Mouse (Mus musculus) CD8-positive naive resting alpha-beta T cell, adult 57 days (primary cell): Measurements from ENCODE around the gene Zfp738. TPM values are rescaled to one million over a fixed set of nuclear protein-coding genes. Genes with fewer than 3 reads are reported as not detected.

Experiments used
- total RNA-seq: library from RNA; stranded (reverse); gene quantifications from one replicate; pipeline ENCODE4 v1.2.4, GENCODE M21; 2023

The Zfp738 gene
- 7.9 TPM for total RNA-seq

DNA sequence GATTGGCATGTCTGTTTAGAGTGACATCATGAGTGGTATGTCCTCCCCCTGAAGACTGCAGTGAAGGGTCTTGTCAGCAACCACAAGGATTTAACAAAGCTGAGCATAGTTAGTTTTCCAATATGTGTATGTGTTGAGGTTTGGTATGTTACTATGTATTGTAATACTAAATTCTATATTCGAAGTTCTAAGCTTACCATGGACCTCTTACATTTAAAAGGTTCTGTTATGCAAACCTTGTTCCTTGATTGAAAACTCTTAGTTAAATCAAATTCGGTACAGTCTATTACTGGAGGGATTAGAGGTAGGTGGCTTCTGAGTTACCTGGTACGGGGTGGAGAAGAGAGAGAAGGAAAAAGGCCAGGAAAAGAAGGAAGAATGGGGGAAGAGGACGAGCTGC, at the start of gene Zfp738:
Gene Zfp738 (minus strand): TSS at position 101 of the 400 bp plus-strand sequence.

GRCm38 (mm10) chr13:67728641-67729318, 41.9 kb upstream of the Zfp738 start, which contains the start of gene Zfp65:
Gene Zfp65 (minus strand): TSS chr13:67729173.

DNA sequence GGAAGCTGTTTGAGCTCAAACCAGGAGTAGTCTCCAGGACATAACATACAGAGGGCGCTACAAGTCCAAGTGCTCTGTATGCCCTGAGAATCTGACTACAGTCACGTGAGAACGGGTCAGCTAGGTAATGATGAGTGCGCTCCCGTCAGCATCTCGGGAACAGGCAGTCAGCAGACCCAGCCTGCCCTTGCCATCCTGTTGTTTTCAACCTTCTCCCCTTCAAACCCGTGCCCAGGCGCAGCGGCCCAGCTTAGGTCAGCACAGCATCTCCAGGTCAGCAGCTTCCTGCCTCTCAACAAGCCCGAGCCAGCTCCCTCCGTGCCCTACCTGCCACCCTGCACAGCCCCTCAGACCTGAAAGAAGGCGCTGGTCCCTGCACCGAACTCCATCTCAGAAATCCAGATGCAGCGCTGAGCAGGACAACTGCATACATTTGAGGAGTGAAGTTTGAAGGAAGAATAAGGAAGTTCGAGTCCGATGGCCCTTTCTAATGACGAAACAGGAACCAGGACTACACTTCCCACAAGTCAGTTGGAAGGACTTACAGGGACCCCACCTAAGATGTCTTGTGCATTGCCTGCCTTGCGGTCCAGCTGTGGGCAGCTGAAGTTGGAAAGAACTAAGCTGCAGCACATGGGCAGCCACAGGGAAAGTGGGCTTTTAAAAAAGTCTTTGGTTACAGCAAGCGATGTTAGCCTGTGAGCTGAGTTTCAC, 49.4 kb downstream of the Zfp738 start, which contains the start of the genes Gm49345 and Zfp729a:
Gene Gm49345 (minus strand): TSS at position 476 of the 714 bp plus-strand sequence.
Gene Zfp729a (minus strand): TSS at position 498 of the 714 bp plus-strand sequence.

DNA sequence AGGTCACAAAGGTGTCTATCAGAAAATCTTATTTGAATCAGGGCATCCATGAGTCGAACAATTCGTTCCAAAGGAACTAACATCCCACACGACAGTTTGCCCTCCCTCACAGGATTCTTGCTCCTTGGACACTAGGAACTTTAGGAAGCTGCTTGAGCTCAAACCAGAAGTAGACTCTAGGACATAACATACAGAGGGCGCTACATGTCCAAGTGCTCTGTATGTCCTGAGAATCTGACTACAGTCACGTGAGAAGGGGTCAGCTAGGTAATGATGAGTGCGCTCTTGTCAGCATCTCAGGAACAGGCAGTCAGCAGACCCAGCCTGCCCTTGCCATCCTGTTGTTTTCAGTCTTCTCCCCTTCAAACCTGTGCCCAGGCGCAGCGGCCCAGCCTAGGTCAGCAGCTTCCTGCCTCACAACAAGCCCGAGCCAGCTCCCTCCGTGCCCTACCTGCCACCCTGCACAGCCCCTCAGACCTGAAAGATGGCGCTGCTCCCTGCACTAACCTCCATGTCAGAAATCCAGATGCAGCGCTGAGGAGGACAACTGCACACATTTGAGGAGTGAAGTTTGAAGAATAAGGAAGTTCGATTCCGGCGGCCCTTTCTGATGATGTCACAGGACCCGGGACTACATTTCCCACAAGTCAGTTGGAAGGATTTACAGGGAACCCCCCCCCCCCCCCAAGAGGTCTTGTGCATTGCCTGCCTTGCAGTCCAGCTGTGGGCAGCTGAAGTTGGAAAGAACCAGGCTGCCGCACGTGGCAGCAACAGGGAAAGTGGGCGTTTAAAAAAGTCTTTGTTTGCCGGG, 77.6 kb downstream of the Zfp738 start, which contains the start of gene Zfp729b:
Gene Zfp729b (minus strand): TSS at position 642 of the 811 bp plus-strand sequence.

Other genes with a start within 250 kb of the Zfp738 start
- gene Zfp874a, start 235.4 kb downstream of the Zfp738 start, total RNA-seq: 14.4 TPM
- 25.2 TPM for gene Zfp874b, start 202.8 kb downstream of the Zfp738 start, total RNA-seq
- gene Zfp58, start 186.5 kb downstream of the Zfp738 start, total RNA-seq: 13.9 TPM
- not detected for gene Gm26965, start 160.9 kb downstream of the Zfp738 start, total RNA-seq
- 21.2 TPM for gene Zfp87, start 160.9 kb downstream of the Zfp738 start, total RNA-seq
- 12.6 TPM for gene Zfp748, start 133.2 kb downstream of the Zfp738 start, total RNA-seq
- gene Zfp729b, start 77.4 kb downstream of the Zfp738 start, total RNA-seq: 19.2 TPM
- not detected for gene Gm49345, start 49.3 kb downstream of the Zfp738 start, total RNA-seq
- 10.6 TPM for gene Zfp729a, start 49.3 kb downstream of the Zfp738 start, total RNA-seq
- 14.4 TPM for gene Zfp65, start 42.1 kb upstream of the Zfp738 start, total RNA-seq
- 5.2 TPM for gene Zfp85, start 68.2 kb upstream of the Zfp738 start, total RNA-seq
- gene Zfp493, start 92.6 kb upstream of the Zfp738 start, total RNA-seq: 1.5 TPM
- gene Zfp273, start 126.7 kb upstream of the Zfp738 start, total RNA-seq: 1.6 TPM
- not detected for gene Gm10037, start 144.0 kb upstream of the Zfp738 start, total RNA-seq
- not detected for gene BC048507, start 176.3 kb upstream of the Zfp738 start, total RNA-seq